11 mouse cellular contexts compared by ENCODE assay signal in the genomic region with DNA sequence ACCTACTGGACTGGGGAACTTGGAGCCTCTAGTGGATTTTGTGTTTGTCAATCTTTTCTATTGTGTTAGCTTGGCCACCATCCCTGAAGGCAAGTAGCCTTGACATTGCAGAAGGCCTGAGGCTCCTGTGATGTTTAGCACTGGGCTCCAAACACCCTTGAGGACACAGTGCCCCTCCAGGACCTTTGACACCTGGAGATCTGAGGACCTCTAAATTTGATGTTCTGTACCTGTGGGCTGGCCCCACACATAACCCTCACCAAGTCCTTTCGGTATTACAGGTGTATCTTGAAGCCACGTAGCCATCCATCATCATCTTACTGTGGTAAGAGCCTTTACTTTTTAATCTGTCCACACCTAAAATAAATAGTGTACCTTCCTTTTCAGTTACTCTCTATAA. TPM values are rescaled to one million over a fixed set of nuclear protein-coding genes. Genes with fewer than 3 reads are reported as not detected.
DNase-seq lines count a peak whose midpoint lies in the region; ATAC-seq and TF ChIP-seq lines count a peak whose summit lies in the region.
"Had no signal": no experiment of that assay in that cellular context is flagged by ENCODE, and none has a peak within 500 bp of the region (broad histone marks: within the 10 kb centered on the region; RNA-seq: fewer than 3 reads in every experiment).

No protein-coding gene starts in this region.

- peak overlapping the region; percentile 65 for H3K9ac ChIP-seq in ES-Bruce4 (ENCODE audit: low read depth, poor library complexity, severe bottlenecking)
- H3K9ac ChIP-seq in hindbrain, embryonic 11.5 days (ENCODE audit: low read depth, low read length) = peak overlapping the region; percentile 86
- no peak overlapping the region for H3K9ac ChIP-seq in liver, postnatal 0 days (replicated peaks)

- peaks cover 43% of the 10 kb centered on the region for H3K36me3 ChIP-seq in ES-Bruce4 (ENCODE audit: control insufficient read depth, insufficient read depth, low read length, poor library complexity, severe bottlenecking)
- peaks cover 17% of the 10 kb centered on the region for H3K36me3 ChIP-seq in hindbrain, embryonic 11.5 days (ENCODE audit: control insufficient read depth, insufficient read depth, low read length)
- peaks cover 26% of the 10 kb centered on the region for H3K36me3 ChIP-seq in liver, postnatal 0 days (replicated peaks; ENCODE audit: insufficient read depth, low read length)

- WGBS in hindbrain, embryonic 11.5 days = 96% methylated on average over 2 of the region's 2 CpGs
- 90% methylated on average over 2 of the region's 2 CpGs for WGBS in liver, postnatal 0 days (ENCODE audit: insufficient replicate concordance)

- no peaks in the 10 kb centered on the region for H3K9me3 ChIP-seq in ES-Bruce4 (replicated peaks; ENCODE audit: control insufficient read depth, insufficient read depth, low read length, poor library complexity, severe bottlenecking)
- H3K9me3 ChIP-seq in hindbrain, embryonic 11.5 days (ENCODE audit: control insufficient read depth, low read length) = no peaks in the 10 kb centered on the region
- H3K9me3 ChIP-seq in liver, postnatal 0 days (ENCODE audit: low read length) = no peaks in the 10 kb centered on the region

- no peak for DNase-seq in gastrocnemius, adult 2 months
- no peak for DNase-seq in gastrocnemius, postnatal 25 days
- DNase-seq in hindbrain, embryonic 11.5 days (ENCODE audit: low spot score) = no peak
- DNase-seq in liver, postnatal 0 days = no peak
- no peak for DNase-seq in cerebellum, postnatal 4 days (ENCODE audit: low spot score in 2 of 2)
- DNase-seq in thymus, postnatal 10 days (ENCODE audit: low spot score in 2 of 2) = no peak
- no peak for DNase-seq in frontal cortex, postnatal 10 days (ENCODE audit: low spot score in 2 of 2)
- DNase-seq: adrenal gland, adult 8-10 months; kidney, postnatal 36 days; thymus, postnatal 4 days had no signal

- no peak for TF ChIP-seq POLR2A in ES-Bruce4 (IDR thresholded peaks at IDR 0.05; ENCODE audit: insufficient read depth, low read length)

- no peaks in the 10 kb centered on the region for H3K27me3 ChIP-seq in ES-Bruce4 (ENCODE audit: control insufficient read depth, insufficient read depth, low read length, poor library complexity, severe bottlenecking)
- H3K27me3 ChIP-seq in hindbrain, embryonic 11.5 days (ENCODE audit: control insufficient read depth, insufficient read depth, low read length) = no peaks in the 10 kb centered on the region
- no peaks in the 10 kb centered on the region for H3K27me3 ChIP-seq in liver, postnatal 0 days (ENCODE audit: insufficient read depth, low read length)

- H3K27ac ChIP-seq in gastrocnemius, adult 2 months = no peak overlapping the region
- H3K27ac ChIP-seq in ES-Bruce4 (ENCODE audit: insufficient read depth, low read length) = no peak overlapping the region
- no peak overlapping the region for H3K27ac ChIP-seq in hindbrain, embryonic 11.5 days (ENCODE audit: low read depth, low read length)
- no peak overlapping the region for H3K27ac ChIP-seq in liver, postnatal 0 days (ENCODE audit: low read depth)

- peak overlapping the region; percentile 67 for H3K4me2 ChIP-seq in hindbrain, embryonic 11.5 days (replicated peaks; ENCODE audit: low read depth, low read length)
- peak overlapping the region; percentile 88 for H3K4me2 ChIP-seq in liver, postnatal 0 days (ENCODE audit: low read depth, low read length)

- peak overlapping the region; percentile 94; the same call in 1 of the 2 replicates for H3K4me3 ChIP-seq in gastrocnemius, adult 2 months
- no peak overlapping the region for H3K4me3 ChIP-seq in ES-Bruce4 (ENCODE audit: low read depth, low read length)
- peak overlapping the region; percentile 82 for H3K4me3 ChIP-seq in hindbrain, embryonic 11.5 days (ENCODE audit: low read depth, low read length)
- peak overlapping the region; percentile 84; the same call in 1 of the 2 replicates for H3K4me3 ChIP-seq in liver, postnatal 0 days (ENCODE audit: low read depth, low read length)

- ATAC-seq in hindbrain, embryonic 11.5 days (ENCODE audit: low FRiP score) = no peak
- no peak for ATAC-seq in liver, postnatal 0 days

- no peak for TF ChIP-seq CTCF in gastrocnemius, adult 2 months (IDR thresholded peaks at IDR 0.05)
- TF ChIP-seq CTCF in ES-Bruce4 (IDR thresholded peaks at IDR 0.05; ENCODE audit: low read depth, low read length) = no peak
- TF ChIP-seq CTCF in liver, postnatal 0 days (IDR thresholded peaks at IDR 0.05; ENCODE audit: low read depth) = no peak

- intact Hi-C loops in gastrocnemius, adult 2 months (cut with DNase I) = loop anchor here (2.0 kb wide), 1 partner anchor 15 kb away; no protein-coding TSS in a partner anchor

- no peak for TF ChIP-seq EP300 in ES-Bruce4 (IDR thresholded peaks at IDR 0.05; ENCODE audit: insufficient read depth, low read depth, low read length)
- no peak for TF ChIP-seq EP300 in liver, postnatal 0 days (IDR thresholded peaks at IDR 0.05; ENCODE audit: low read depth)

- H3K4me1 ChIP-seq in ES-Bruce4 (ENCODE audit: control insufficient read depth, insufficient read depth, low read length) = no peaks in the 10 kb centered on the region
- peaks cover 4% of the 10 kb centered on the region; the same call in 1 of the 2 replicates for H3K4me1 ChIP-seq in hindbrain, embryonic 11.5 days (replicated peaks; ENCODE audit: control insufficient read depth, insufficient read depth, low read length)
- peaks cover 18% of the 10 kb centered on the region for H3K4me1 ChIP-seq in liver, postnatal 0 days (ENCODE audit: insufficient read depth)

RNA-seq across cellular contexts. Expression of a gene that starts 1.4 kb away (rescaled TPM):
- 1 to 10 TPM; 6.1 to 8.2 TPM for total RNA-seq in gastrocnemius, adult 2 months (2021)
- total RNA-seq in gastrocnemius, postnatal 25 days (2021) = 1 to 10 TPM; 6.1 to 8.0 TPM
- polyA plus RNA-seq in ES-Bruce4 (2011; ENCODE audit: insufficient read depth, insufficient read length, low read depth, missing spikeins) = 76.7 and 89.3 TPM in 2 replicates
- 97.1 and 113 TPM in 2 replicates for polyA plus RNA-seq in hindbrain, embryonic 11.5 days (2014; fragmentation: Nextera tagmentation; extraction: Ambion mirVana)
- 18.8 and 20.6 TPM in 2 replicates for polyA plus RNA-seq in liver, postnatal 0 days (2015; fragmentation: Nextera tagmentation; extraction: Ambion mirVana)

RNA-seq across cellular contexts. Expression of a gene that starts 1.5 kb away (rescaled TPM):
- total RNA-seq in gastrocnemius, adult 2 months (2021) = not detected
- under 1 TPM; 0.36 to 0.43 TPM for total RNA-seq in gastrocnemius, postnatal 25 days (2021)
- polyA plus RNA-seq in ES-Bruce4 (2011; ENCODE audit: insufficient read depth, insufficient read length, low read depth, missing spikeins) = 0.65 and 1.3 TPM in 2 replicates
- 0.81 and 1.4 TPM in 2 replicates for polyA plus RNA-seq in hindbrain, embryonic 11.5 days (2014; fragmentation: Nextera tagmentation; extraction: Ambion mirVana)
- 0.51 and 0.54 TPM in 2 replicates for polyA plus RNA-seq in liver, postnatal 0 days (2015; fragmentation: Nextera tagmentation; extraction: Ambion mirVana)

RNA-seq across cellular contexts. Expression of a gene that starts 9.2 kb away (rescaled TPM):
- not detected for total RNA-seq in gastrocnemius, adult 2 months (2021)
- total RNA-seq in gastrocnemius, postnatal 25 days (2021) = not detected
- not detected in 2 replicates for polyA plus RNA-seq in ES-Bruce4 (2011; ENCODE audit: insufficient read depth, insufficient read length, low read depth, missing spikeins)
- not detected in 2 replicates for polyA plus RNA-seq in hindbrain, embryonic 11.5 days (2014; fragmentation: Nextera tagmentation; extraction: Ambion mirVana)
- not detected in 2 replicates for polyA plus RNA-seq in liver, postnatal 0 days (2015; fragmentation: Nextera tagmentation; extraction: Ambion mirVana)
- total RNA-seq: adrenal gland, adult 8-10 months had no signal

RNA-seq across cellular contexts. Expression of a gene that starts 12.0 kb away (rescaled TPM):
- not detected for total RNA-seq in gastrocnemius, adult 2 months (2021)
- total RNA-seq in gastrocnemius, postnatal 25 days (2021) = not detected
- not detected in 2 replicates for polyA plus RNA-seq in ES-Bruce4 (2011; ENCODE audit: insufficient read depth, insufficient read length, low read depth, missing spikeins)
- polyA plus RNA-seq in hindbrain, embryonic 11.5 days (2014; fragmentation: Nextera tagmentation; extraction: Ambion mirVana) = not detected in 2 replicates
- polyA plus RNA-seq in liver, postnatal 0 days (2015; fragmentation: Nextera tagmentation; extraction: Ambion mirVana) = not detected in 2 replicates
- total RNA-seq: adrenal gland, adult 8-10 months had no signal

RNA-seq across cellular contexts. Expression of a gene that starts 13.3 kb away (rescaled TPM):
- not detected for total RNA-seq in gastrocnemius, adult 2 months (2021)
- not detected for total RNA-seq in gastrocnemius, postnatal 25 days (2021)
- not detected in 2 replicates for polyA plus RNA-seq in ES-Bruce4 (2011; ENCODE audit: insufficient read depth, insufficient read length, low read depth, missing spikeins)
- not detected in 2 replicates for polyA plus RNA-seq in hindbrain, embryonic 11.5 days (2014; fragmentation: Nextera tagmentation; extraction: Ambion mirVana)
- polyA plus RNA-seq in liver, postnatal 0 days (2015; fragmentation: Nextera tagmentation; extraction: Ambion mirVana) = not detected in 2 replicates
- total RNA-seq: adrenal gland, adult 8-10 months had no signal
